Mouse (Mus musculus): ENCODE measurements around the gene Zscan12. TPM values are rescaled to one million over a fixed set of nuclear protein-coding genes. Genes with fewer than 3 reads are reported as not detected.
"Not testable (repeated sequence)": the region's sequence is repeated elsewhere in the genome, so short reads cannot be mapped to it uniquely, and the experiment has no call there.

Zscan12 gene
- polyA plus RNA-seq, 1 experiment from 2014 or later = 12.4 TPM

DNA sequence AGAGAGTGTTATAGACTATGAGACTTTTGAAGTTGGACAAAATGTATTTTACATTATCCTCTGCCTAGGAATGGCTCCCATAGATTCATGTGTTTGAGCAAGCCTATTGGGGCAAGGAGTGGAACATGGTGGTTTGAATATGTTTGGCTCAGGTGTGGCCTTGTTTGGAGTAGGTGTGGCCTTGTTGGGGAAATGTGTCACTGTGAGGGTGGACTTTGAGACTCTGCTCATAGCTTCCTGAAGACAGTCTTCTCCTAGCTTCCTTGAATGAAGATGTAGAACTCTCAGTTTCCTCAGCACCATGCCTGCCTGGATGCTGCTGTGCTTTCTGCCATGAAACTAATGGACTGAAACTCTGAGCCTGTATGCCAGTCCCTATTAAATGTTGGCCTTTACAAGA is 12.0 kb upstream of the Zscan12 start:
- Histone ChIP-seq H3K4me2 (no peak overlapping the region), H3K4me1 (no peaks in the 10 kb centered on the region), H3K27me3 (replicated peaks) (0 out of 2 replicates have a peak, but pooled peaks cover 2% of the 10 kb centered on the region), H3K4me3 (replicated peaks) (no peak overlapping the region), H3K27ac (replicated peaks) (no peak overlapping the region), H3K9me3 (replicated peaks) (no peaks in the 10 kb centered on the region), H3K9ac (replicated peaks) (no peak overlapping the region), H3K36me3 (no peaks in the 10 kb centered on the region)
- ATAC-seq (ENCODE audit: low FRiP score) = no peak

DNA sequence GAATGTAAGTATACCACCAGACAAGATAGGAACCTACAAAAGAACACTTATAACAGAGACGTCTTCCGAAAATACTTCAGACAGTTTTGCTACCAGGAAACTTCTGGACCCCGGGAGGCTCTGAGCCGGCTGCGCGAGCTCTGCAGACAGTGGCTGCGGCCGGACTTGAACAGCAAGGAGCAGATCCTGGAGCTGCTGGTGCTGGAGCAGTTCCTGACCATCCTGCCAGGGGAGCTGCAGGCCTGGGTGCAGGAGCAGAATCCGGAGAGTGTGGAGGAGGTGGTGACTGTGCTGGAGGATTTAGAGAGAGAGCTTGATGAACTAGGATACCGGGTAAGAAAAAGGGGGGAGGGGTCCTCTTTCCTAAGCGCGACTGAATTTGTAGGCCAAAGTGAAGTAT is 1.1 kb downstream of the Zscan12 start:
- WGBS = 69% methylated on average over 12 of the region's 12 CpGs
- H3K4me3 ChIP-seq (replicated peaks) = peak overlapping the region; percentile 74
- H3K9ac ChIP-seq (replicated peaks) = no peak overlapping the region; the same call in 1 of the 2 replicates
- no peak overlapping the region for H3K27ac ChIP-seq (replicated peaks)
- no peaks in the 10 kb centered on the region for H3K9me3 ChIP-seq (replicated peaks)
- peak overlapping the region; percentile 69 for H3K4me2 ChIP-seq
- ATAC-seq (ENCODE audit: low FRiP score) = no peak
- peaks cover 10% of the 10 kb centered on the region for H3K36me3 ChIP-seq
- H3K4me1 ChIP-seq = peaks cover 25% of the 10 kb centered on the region
- H3K27me3 ChIP-seq (replicated peaks) = peaks cover 2% of the 10 kb centered on the region; the same call in 1 of the 2 replicates

DNA sequence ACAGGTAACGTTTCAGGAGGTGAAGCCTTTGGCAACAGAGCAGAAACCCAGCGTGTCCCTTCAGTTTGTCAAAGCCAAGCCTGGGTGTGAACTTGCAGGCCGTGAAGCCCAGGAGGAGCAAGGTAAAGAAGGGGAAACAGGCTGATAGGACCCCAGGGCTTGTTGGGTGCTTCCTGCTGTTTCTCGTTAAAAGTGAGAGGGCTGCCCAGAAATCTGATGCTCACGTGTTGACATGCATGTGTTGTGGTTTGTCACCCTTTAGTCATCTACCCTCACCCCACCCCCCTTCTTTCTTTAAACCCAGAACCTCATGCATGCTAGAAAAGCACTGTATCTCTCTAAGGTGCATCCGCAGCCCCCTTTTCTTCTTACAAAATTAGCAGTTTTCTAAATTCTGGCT is 4.0 kb downstream of the Zscan12 start:
- Histone ChIP-seq H3K9ac (replicated peaks) (no peak overlapping the region), H3K27ac (replicated peaks) (no peak overlapping the region), H3K4me3 (replicated peaks) (no peak overlapping the region), H3K9me3 (replicated peaks) (no peaks in the 10 kb centered on the region), H3K36me3 (peaks cover 33% of the 10 kb centered on the region), H3K4me2 (no peak overlapping the region), H3K4me1 (peaks cover 25% of the 10 kb centered on the region), H3K27me3 (replicated peaks) (no peaks in the 10 kb centered on the region)
- no peak for ATAC-seq (ENCODE audit: low FRiP score)
- 94% methylated on average over 6 of the region's 6 CpGs for WGBS

DNA sequence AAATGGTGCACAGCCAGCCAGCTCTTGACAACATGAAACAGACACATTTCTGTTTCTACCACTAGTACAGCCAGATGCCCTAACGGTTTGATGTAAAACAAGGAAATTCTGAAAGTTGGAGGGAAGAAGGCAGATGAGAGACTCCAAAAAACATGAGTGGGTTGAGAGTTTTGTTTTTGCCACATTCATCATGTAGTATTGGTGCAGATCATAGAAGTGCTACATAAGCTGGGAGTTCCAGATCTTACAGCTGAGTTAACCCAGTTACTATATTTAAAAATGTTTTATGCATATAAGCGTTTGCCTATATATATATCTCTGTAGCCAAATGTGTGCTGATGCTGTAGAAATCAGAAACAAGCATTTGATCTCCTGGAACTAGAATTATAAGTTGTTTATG is 10.1 kb downstream of the Zscan12 start:
- Histone ChIP-seq H3K27me3 (replicated peaks) (no peaks in the 10 kb centered on the region), H3K4me2 (no peak overlapping the region), H3K36me3 (peaks cover 27% of the 10 kb centered on the region), H3K4me3 (replicated peaks) (no peak overlapping the region), H3K4me1 (no peaks in the 10 kb centered on the region), H3K9me3 (replicated peaks) (no peaks in the 10 kb centered on the region), H3K27ac (replicated peaks) (no peak overlapping the region), H3K9ac (replicated peaks) (no peak overlapping the region)
- no peak for ATAC-seq (ENCODE audit: low FRiP score)
- WGBS = 88% methylated on average over 2 of the region's 2 CpGs

DNA sequence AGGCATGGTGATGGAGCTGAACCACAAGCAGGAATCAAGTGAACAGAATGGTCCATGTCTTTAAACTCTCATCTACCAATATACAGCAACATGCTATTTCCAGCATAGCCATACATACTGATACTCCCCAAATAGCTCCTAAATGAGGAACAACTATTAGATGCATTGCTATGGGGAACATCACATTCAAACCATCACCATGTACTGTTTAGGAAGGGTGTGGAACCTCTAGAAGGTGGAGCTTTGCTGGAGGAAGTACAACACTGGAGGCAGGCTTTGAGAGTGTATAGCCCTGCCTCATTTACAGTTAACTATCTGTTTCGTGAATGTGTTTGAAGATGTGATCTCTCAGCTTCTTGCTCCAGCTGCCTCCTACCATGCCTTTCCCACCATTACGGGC is 15.2 kb downstream of the Zscan12 start:
- no peaks in the 10 kb centered on the region for H3K27me3 ChIP-seq (replicated peaks)
- H3K27ac ChIP-seq (replicated peaks) = no peak overlapping the region
- no peak for ATAC-seq (ENCODE audit: low FRiP score)
- no peaks in the 10 kb centered on the region for H3K4me1 ChIP-seq
- no peak overlapping the region for H3K4me3 ChIP-seq (replicated peaks)
- H3K36me3 ChIP-seq = no peaks in the 10 kb centered on the region
- no peaks in the 10 kb centered on the region for H3K9me3 ChIP-seq (replicated peaks)
- no peak overlapping the region for H3K9ac ChIP-seq (replicated peaks)
- no peak overlapping the region for H3K4me2 ChIP-seq
- WGBS = 83% methylated on average over 2 of the region's 2 CpGs

DNA sequence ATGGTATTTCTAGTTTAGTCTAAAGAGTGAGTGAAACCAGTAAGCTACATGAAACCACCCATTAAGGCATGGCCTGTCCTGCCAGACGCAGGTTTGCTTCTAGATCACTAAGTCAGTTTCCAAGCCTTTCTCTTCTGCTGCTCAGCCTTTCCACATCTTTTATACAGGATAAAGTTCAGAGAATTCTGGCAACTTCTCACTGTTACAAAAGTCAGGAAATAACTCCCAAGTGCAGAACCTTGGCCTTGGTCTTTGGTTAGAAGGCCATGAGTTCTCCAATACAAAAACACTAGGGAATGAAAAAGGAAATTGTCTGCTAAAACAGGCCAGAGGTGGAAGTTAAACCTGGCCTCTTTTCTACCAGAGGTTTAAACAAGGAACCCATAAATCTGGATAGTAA is 32.6 kb downstream of the Zscan12 start:
- Histone ChIP-seq H3K36me3 (peaks cover 74% of the 10 kb centered on the region), H3K4me1 (peaks cover 14% of the 10 kb centered on the region), H3K9me3 (replicated peaks) (no peaks in the 10 kb centered on the region), H3K27me3 (replicated peaks) (no peaks in the 10 kb centered on the region), H3K9ac (replicated peaks) (no peak overlapping the region), H3K4me3 (replicated peaks) (no peak overlapping the region), H3K4me2 (no peak overlapping the region), H3K27ac (replicated peaks) (no peak overlapping the region)
- WGBS = 94% methylated on average over 1 of the region's 1 CpGs
- ATAC-seq (ENCODE audit: low FRiP score) = no peak

DNA sequence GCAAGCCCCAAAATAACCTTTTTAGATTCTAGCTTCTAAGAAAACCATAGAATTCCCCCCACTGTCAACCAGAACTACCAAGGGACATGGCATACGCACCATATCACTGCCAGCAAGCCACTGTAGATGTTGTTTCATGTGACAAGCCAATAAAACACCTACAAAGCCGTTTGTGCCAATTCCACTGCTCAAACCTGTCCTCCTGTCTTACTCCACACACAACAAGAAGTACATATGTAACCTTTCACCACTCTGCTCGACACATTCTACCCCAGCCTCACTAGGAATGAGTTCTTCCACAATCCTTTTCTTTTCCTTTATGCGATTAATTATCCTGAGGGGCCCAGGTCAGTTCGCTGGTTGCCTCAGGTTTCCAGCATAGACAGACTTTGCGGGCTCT is 33.0 kb downstream of the Zscan12 start:
- no peak overlapping the region for H3K4me3 ChIP-seq (replicated peaks)
- peaks cover 70% of the 10 kb centered on the region for H3K36me3 ChIP-seq
- H3K27ac ChIP-seq (replicated peaks) = no peak overlapping the region
- H3K9ac ChIP-seq (replicated peaks) = no peak overlapping the region
- H3K4me2 ChIP-seq = no peak overlapping the region
- no peaks in the 10 kb centered on the region for H3K9me3 ChIP-seq (replicated peaks)
- 97% methylated on average over 6 of the region's 6 CpGs for whole genome bisulfite sequencing
- no peak for ATAC-seq (ENCODE audit: low FRiP score)
- H3K27me3 ChIP-seq (replicated peaks) = no peaks in the 10 kb centered on the region
- peaks cover 16% of the 10 kb centered on the region for H3K4me1 ChIP-seq

DNA sequence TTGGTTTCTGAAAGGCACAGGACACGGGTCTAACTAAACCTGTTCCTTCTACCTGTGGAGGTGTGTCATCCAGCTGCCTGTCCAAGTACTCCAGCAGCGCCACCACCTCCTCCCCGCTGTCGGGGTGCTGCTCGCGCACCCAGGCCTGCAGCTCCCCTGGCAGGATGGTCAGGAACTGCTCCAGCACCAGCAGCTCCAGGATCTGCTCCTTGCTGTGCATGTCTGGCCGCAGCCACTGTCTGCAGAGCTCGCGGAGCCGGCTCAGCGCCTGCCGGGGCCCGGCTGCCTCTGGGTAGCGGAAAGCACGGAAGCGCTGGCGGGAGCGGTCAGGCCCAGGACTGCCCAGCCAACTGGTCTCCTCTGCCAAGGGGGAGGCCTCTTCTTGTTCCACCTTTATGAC is 33.4 kb downstream of the Zscan12 start:
- H3K4me2 ChIP-seq; H3K27ac ChIP-seq (replicated peaks); H3K4me3 ChIP-seq (replicated peaks); H3K9me3 ChIP-seq (replicated peaks); H3K27me3 ChIP-seq (replicated peaks); H3K9ac ChIP-seq (replicated peaks); ATAC-seq (ENCODE audit: low FRiP score): not testable (repeated sequence)
- peaks cover 66% of the 10 kb centered on the region for H3K36me3 ChIP-seq
- peaks cover 20% of the 10 kb centered on the region for H3K4me1 ChIP-seq
- WGBS = 98% methylated on average over 18 of the region's 18 CpGs

DNA sequence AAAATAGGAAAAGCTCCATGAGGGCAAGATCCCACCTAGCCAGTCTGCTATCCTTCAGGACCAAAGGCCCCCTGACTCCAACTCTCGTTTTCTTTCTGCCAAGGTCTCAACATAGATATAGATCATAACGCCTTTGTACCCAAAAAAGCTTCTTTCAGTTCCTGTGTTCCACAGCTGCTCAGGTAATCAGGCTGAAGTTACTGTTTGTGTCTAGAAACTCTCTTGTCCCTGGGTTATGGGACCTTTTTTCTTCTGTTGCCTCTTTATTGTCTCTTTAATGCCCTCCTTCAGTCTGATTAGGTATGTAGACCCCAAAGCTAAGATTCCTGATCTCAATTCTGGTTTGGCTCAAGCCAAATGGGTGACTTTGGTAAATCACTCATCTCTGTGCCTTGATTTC is 34.9 kb downstream of the Zscan12 start:
- Histone ChIP-seq H3K4me1 (peaks cover 30% of the 10 kb centered on the region), H3K4me3 (replicated peaks) (no peak overlapping the region), H3K9ac (replicated peaks) (no peak overlapping the region), H3K9me3 (replicated peaks) (no peaks in the 10 kb centered on the region), H3K4me2 (no peak overlapping the region), H3K36me3 (peaks cover 51% of the 10 kb centered on the region), H3K27me3 (replicated peaks) (no peaks in the 10 kb centered on the region), H3K27ac (replicated peaks) (no peak overlapping the region)
- WGBS = 95% methylated on average over 2 of the region's 2 CpGs
- no peak for ATAC-seq (ENCODE audit: low FRiP score)

DNA sequence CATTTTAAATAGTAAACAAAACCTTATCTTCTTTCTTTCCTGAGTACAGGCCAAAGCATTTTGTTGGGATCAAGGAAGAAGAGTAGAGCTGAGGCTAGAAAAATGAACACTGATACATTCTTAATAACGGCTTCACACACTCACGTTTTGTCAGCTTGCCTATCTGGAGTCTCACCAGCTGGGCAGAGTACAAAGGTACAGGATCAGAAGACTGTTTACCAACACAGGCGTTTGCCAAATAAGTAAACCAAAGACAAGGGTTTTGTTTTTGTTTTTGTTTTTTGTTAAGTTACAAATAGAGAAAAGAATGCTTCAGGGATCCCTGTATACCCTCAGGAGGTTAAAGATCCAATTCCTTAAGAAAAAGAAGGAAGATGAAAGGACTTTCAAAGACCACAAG is 38.5 kb downstream of the Zscan12 start:
- WGBS = 79% methylated on average over 3 of the region's 3 CpGs
- H3K4me2 ChIP-seq = peak overlapping the region; percentile 68
- peaks cover 19% of the 10 kb centered on the region; the same call in 1 of the 2 replicates for H3K36me3 ChIP-seq
- H3K4me1 ChIP-seq = peaks cover 30% of the 10 kb centered on the region
- no peak for ATAC-seq (ENCODE audit: low FRiP score)
- H3K9me3 ChIP-seq (replicated peaks) = no peaks in the 10 kb centered on the region
- peak overlapping the region; percentile 60 for H3K4me3 ChIP-seq (replicated peaks)
- 0 out of 2 replicates have a peak, but pooled peaks cover 3% of the 10 kb centered on the region for H3K27me3 ChIP-seq (replicated peaks)
- no peak overlapping the region for H3K27ac ChIP-seq (replicated peaks)
- H3K9ac ChIP-seq (replicated peaks) = peak overlapping the region; percentile 63; the same call in 1 of the 2 replicates

DNA sequence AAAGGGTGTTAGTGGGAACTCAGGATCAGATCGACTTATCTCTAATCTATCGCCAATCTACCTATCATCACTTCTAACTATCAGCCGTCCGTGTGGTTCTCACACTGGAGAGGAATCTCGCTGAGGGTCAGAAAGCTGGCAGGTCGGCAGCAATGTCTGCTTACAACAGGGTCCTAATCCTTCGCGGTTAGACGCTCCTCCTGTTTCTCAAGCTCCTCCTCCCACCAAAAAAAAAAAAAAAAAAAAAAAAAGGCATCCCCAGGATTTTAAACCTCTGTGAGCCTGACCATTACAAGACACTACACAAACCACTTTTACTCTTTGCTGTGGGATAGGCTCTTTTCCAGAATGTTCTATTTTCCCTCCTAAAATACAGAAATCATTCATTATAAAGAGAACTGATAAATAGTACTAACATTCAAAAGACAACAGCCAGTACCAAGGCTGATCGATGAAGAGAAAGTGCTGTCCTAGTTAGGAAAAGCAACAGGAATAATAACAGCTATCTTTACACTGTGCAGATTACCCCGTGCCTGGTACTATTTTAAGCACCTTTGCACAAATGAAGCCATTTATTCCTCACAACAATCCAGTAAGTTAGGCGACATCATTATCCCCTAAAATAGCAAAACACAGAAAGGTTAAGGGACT is 39.1 kb downstream of the Zscan12 start:
- Histone ChIP-seq H3K9me3 (replicated peaks) (no peaks in the 10 kb centered on the region), H3K36me3 (peaks cover 13% of the 10 kb centered on the region; the same call in 1 of the 2 replicates), H3K4me2 (peak overlapping the region; percentile 68), H3K4me1 (peaks cover 30% of the 10 kb centered on the region), H3K27me3 (replicated peaks) (0 out of 2 replicates have a peak, but pooled peaks cover 3% of the 10 kb centered on the region), H3K9ac (replicated peaks) (peak overlapping the region; percentile 63), H3K4me3 (replicated peaks) (peak overlapping the region; percentile 60), H3K27ac (replicated peaks) (peak overlapping the region; percentile 70; the same call in 1 of the 2 replicates)
- 16% methylated on average over 12 of the region's 12 CpGs for WGBS
- 0 out of 2 replicates have a peak, but pooled peaks have one; percentile 15 for ATAC-seq (ENCODE audit: low FRiP score)

DNA sequence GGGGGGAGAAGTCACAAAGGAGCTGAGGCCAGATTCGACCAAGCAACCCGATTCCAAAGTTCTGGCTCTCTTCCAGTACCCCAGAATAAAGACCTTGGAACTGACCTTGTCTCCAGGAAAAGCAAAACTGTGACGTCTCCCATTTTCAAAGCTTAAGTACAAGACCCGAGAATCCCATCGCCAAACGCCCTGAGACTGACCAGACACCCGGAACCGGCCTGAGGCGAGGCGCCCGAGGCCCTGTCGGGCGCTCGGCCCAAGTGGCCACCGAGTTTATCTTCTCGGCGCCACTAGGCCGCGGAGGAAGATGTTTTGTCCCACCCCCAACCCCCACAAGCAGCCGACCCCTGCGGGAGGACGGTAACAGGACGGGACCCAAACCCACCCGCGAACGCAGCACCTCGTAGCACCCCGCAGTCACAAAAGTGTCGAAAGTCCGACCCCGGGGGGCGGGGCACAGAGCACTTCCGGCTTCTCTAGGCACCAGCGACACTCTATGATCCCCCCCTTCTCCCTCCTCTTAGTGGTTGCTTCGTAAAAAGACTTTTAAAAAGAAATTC is 39.7 kb downstream of the Zscan12 start, which contains the start of gene Zkscan3:
Zkscan3 (minus strand) TSS at position 469 of the 560 bp plus-strand sequence.
- peaks cover 31% of the 10 kb centered on the region for H3K4me1 ChIP-seq
- no peaks in the 10 kb centered on the region for H3K9me3 ChIP-seq (replicated peaks)
- ATAC-seq (ENCODE audit: low FRiP score) = peak; percentile 95
- peak within 1 kb of the TSS; percentile 70 for H3K27ac ChIP-seq (replicated peaks)
- peak within 1 kb of the TSS; percentile 63 for H3K9ac ChIP-seq (replicated peaks)
- H3K4me2 ChIP-seq = peak within 1 kb of the TSS; percentile 68
- H3K27me3 ChIP-seq (replicated peaks) = 0 out of 2 replicates have a peak, but pooled peaks cover 3% of the 10 kb centered on the region
- under 1% methylated on average over 35 of the region's 35 CpGs for whole genome bisulfite sequencing
- H3K36me3 ChIP-seq = peaks cover 13% of the 10 kb centered on the region; the same call in 1 of the 2 replicates
- peak within 1 kb of the TSS; percentile 60 for H3K4me3 ChIP-seq (replicated peaks)

All from neural tube, embryonic 15.5 days (tissue).